Comparison of ENCODE assay signal across 26 mouse cellular contexts in the genomic region with DNA sequence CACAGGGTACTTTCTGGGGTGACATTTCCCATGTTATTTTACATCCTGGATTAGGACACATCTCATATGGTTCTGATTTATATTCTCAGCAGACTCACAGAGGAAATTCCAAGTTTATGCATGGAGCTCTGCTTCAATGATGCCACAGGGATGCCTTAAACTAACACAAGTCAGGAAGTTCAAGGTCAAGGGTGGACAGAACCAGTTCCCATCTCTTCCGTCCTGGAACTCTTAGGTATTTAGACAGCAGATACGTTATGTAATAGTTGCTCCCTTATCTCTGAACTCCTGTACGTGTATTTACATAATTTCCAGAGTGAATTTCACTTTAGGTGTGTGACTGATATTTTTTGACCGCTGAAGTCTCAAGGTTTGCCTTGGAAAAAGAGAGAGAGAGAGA.
A peak's percentile ranks its signal among the peaks of the same experiment; 100 is the strongest.
DNase-seq lines count a peak whose midpoint lies in the region; ATAC-seq and TF ChIP-seq lines count a peak whose summit lies in the region.
"Had no signal": no experiment of that assay in that cellular context is flagged by ENCODE, and none has a peak within 500 bp of the region (broad histone marks: within the 10 kb centered on the region; RNA-seq: fewer than 3 reads in every experiment).

No protein-coding gene starts in this region.

- peak; percentile 87 for DNase-seq in heart, adult 11 months
- DNase-seq in heart, postnatal 10 days, result no peak
- DNase-seq in kidney, postnatal 14 days, result peak; percentile 40
- no peak for DNase-seq in CH12.LX (ENCODE audit: extremely low read depth)
- DNase-seq in embryo, embryonic 10.5 days (ENCODE audit: low spot score), result peak; percentile 57
- DNase-seq in ovary, adult 18-20 months (ENCODE audit: low spot score), result no peak
- no peak for DNase-seq in layer of hippocampus, adult 2 months (ENCODE audit: low spot score in 2 of 2)
- DNase-seq: adrenal gland, adult 8-10 months; adrenal gland, postnatal 25 days; cerebellum, adult 11-12 months; cerebellum, adult 8-10 months; cerebellum, postnatal 10 days; cerebellum, postnatal 36 days; gastrocnemius, postnatal 36 days; heart, postnatal 36 days had no signal

- H3K36me3 ChIP-seq in kidney, embryonic 16.5 days (ENCODE audit: insufficient read depth, low read length), result no peaks in the 10 kb centered on the region
- peaks cover 28 to 72% of the 10 kb centered on the region in 2 experiments for H3K36me3 ChIP-seq in CH12.LX (replicated peaks in 1 of 2; ENCODE audit: control insufficient read depth in 1 of 2, insufficient read depth in 1 of 2, low read length in 1 of 2)
- H3K36me3 ChIP-seq: embryonic facial prominence, embryonic 13.5 days; forebrain, embryonic 12.5 days; forebrain, embryonic 15.5 days; hindbrain, embryonic 10.5 days; hindbrain, embryonic 13.5 days had no signal

- H3K9me3 ChIP-seq in kidney, embryonic 16.5 days (ENCODE audit: low read length), result no peaks in the 10 kb centered on the region
- H3K9me3 ChIP-seq in CH12.LX (replicated peaks; ENCODE audit: low read length), result peaks cover 2% of the 10 kb centered on the region
- H3K9me3 ChIP-seq: embryonic facial prominence, embryonic 13.5 days; forebrain, embryonic 12.5 days; forebrain, embryonic 15.5 days; hindbrain, embryonic 13.5 days had no signal

- dilution Hi-C loops in CH12.LX (cut with MboI; ENCODE audit: extremely low pct_ligation_motif_present, extremely low pct_unique_long_range_greater_than_20kb, low sequenced_read_pairs), result no loop called here

- no peak for TF ChIP-seq CTCF in CH12.LX (conservative IDR thresholded peaks at IDR 0.05 in 1 of 2, IDR thresholded peaks at IDR 0.05 in 1 of 2; ENCODE audit: low read depth in 2 of 2, low read length in 2 of 2)
- TF ChIP-seq CTCF in layer of hippocampus, adult 2 months (conservative IDR thresholded peaks at IDR 0.05), result no peak

- intact Hi-C loops in heart, postnatal 10 days (cut with DNase I), result no loop called here

- H3K27ac ChIP-seq in kidney, embryonic 16.5 days (ENCODE audit: low read length), result no peak overlapping the region
- peak overlapping the region; percentile 58; the same call in 1 of the 2 replicates for H3K27ac ChIP-seq in CH12.LX (ENCODE audit: insufficient read depth, low read depth)
- no peak overlapping the region for H3K27ac ChIP-seq in layer of hippocampus, adult 2 months
- H3K27ac ChIP-seq: embryonic facial prominence, embryonic 13.5 days; forebrain, embryonic 12.5 days; forebrain, embryonic 15.5 days; hindbrain, embryonic 10.5 days; hindbrain, embryonic 13.5 days had no signal

- no peak for ATAC-seq in kidney, embryonic 16.5 days (ENCODE audit: low FRiP score, low TSS enrichment)
- ATAC-seq: activated CD4-positive, CD25-positive, alpha-beta regulatory T cell, adult 4 months; CD4-positive, CD25-positive, alpha-beta regulatory T cell, adult 4 months; forebrain, embryonic 15.5 days; hindbrain, embryonic 16.5 days had no signal

- peaks cover 15% of the 10 kb centered on the region for H3K4me1 ChIP-seq in kidney, embryonic 16.5 days (ENCODE audit: insufficient read depth, low read length)
- peaks cover 8 to 44% of the 10 kb centered on the region in 2 experiments; a peak in 3 of 4 replicates for H3K4me1 ChIP-seq in CH12.LX (ENCODE audit: control insufficient read depth in 1 of 2, insufficient read depth in 2 of 2)
- H3K4me1 ChIP-seq: forebrain, embryonic 15.5 days had no signal

- TF ChIP-seq POLR2A in CH12.LX (IDR thresholded peaks at IDR 0.05; ENCODE audit: low read depth, low read length), result no peak

- H3K79me2 ChIP-seq in CH12.LX (replicated peaks; ENCODE audit: control insufficient read depth, extremely low read depth, insufficient read depth, poor library complexity, severe bottlenecking), result peaks cover 90% of the 10 kb centered on the region

- TF ChIP-seq EP300 in CH12.LX (IDR thresholded peaks at IDR 0.05; ENCODE audit: low read length), result no peak

- H3K9ac ChIP-seq in kidney, embryonic 16.5 days (replicated peaks; ENCODE audit: low read length), result no peak overlapping the region
- no peak overlapping the region for H3K9ac ChIP-seq in CH12.LX (ENCODE audit: insufficient read depth, low read depth)
- H3K9ac ChIP-seq: embryonic facial prominence, embryonic 13.5 days; forebrain, embryonic 12.5 days; forebrain, embryonic 15.5 days; hindbrain, embryonic 13.5 days had no signal

- H3K4me3 ChIP-seq in kidney, embryonic 16.5 days (ENCODE audit: low read length), result no peak overlapping the region
- H3K4me3 ChIP-seq in CH12.LX (replicated peaks in 1 of 3; ENCODE audit: low read depth in 2 of 3, low read length in 2 of 3, poor library complexity in 1 of 3), result no peak overlapping the region
- no peak overlapping the region for H3K4me3 ChIP-seq in layer of hippocampus, adult 2 months
- H3K4me3 ChIP-seq: embryonic facial prominence, embryonic 13.5 days; erythroblast, embryonic 14.5 days; forebrain, embryonic 12.5 days; forebrain, embryonic 15.5 days; hindbrain, embryonic 10.5 days; hindbrain, embryonic 13.5 days had no signal

- 54% methylated on average over 4 of the region's 4 CpGs for WGBS in kidney, embryonic 16.5 days

- in situ Hi-C loops in CH12.LX (cut with MboI; ENCODE audit: low pct_ligation_motif_present, low pct_unique_long_range_greater_than_20kb, low sequenced_read_pairs), result no loop called here

- no peak overlapping the region for H3K4me2 ChIP-seq in kidney, embryonic 16.5 days (replicated peaks; ENCODE audit: low read depth, low read length)
- peak overlapping the region; percentile 23; the same call in 1 of the 2 replicates for H3K4me2 ChIP-seq in CH12.LX (ENCODE audit: insufficient read depth, low read depth, poor library complexity, severe bottlenecking)
- H3K4me2 ChIP-seq: embryonic facial prominence, embryonic 13.5 days; forebrain, embryonic 12.5 days; forebrain, embryonic 15.5 days; heart, embryonic 11.5 days; hindbrain, embryonic 13.5 days had no signal

- no peaks in the 10 kb centered on the region for H3K27me3 ChIP-seq in kidney, embryonic 16.5 days (ENCODE audit: insufficient read depth, low read length)
- no peaks in the 10 kb centered on the region for H3K27me3 ChIP-seq in CH12.LX (replicated peaks)
- H3K27me3 ChIP-seq: embryonic facial prominence, embryonic 13.5 days; forebrain, embryonic 12.5 days; forebrain, embryonic 15.5 days; hindbrain, embryonic 13.5 days had no signal

- TF ChIP-seq RAD21 in CH12.LX (IDR thresholded peaks at IDR 0.05; ENCODE audit: low read depth, low read length), result no peak

TF ChIP-seq in CH12.LX, 34 proteins besides CTCF, POLR2A, EP300 and RAD21:
- TF ChIP-seq HCFC1 (IDR thresholded peaks at IDR 0.05; ENCODE audit: low read depth, low read length) (no peak), BHLHE40 (IDR thresholded peaks at IDR 0.05; ENCODE audit: low read depth, low read length) (no peak), JUND (conservative IDR thresholded peaks at IDR 0.05; ENCODE audit: low read depth, low read length) (no peak), ELF1 (IDR thresholded peaks at IDR 0.05; ENCODE audit: low read depth, low read length) (no peak), MAFK (IDR thresholded peaks at IDR 0.05; ENCODE audit: insufficient replicate concordance, low read length) (no peak), ETS1 (conservative IDR thresholded peaks at IDR 0.05; ENCODE audit: low read depth, low read length) (no peak), IRF4 (IDR thresholded peaks at IDR 0.05; ENCODE audit: low read depth, low read length) (no peak), JUN (IDR thresholded peaks at IDR 0.05; ENCODE audit: insufficient read depth, low read depth, low read length) (no peak), USF2 (conservative IDR thresholded peaks at IDR 0.05; ENCODE audit: low read depth, low read length) (no peak), SIN3A (IDR thresholded peaks at IDR 0.05; ENCODE audit: low read length) (no peak), ZKSCAN1 (IDR thresholded peaks at IDR 0.05; ENCODE audit: borderline replicate concordance, low read depth, low read length) (no peak), NELFE (IDR thresholded peaks at IDR 0.05; ENCODE audit: low read depth, low read length) (no peak), ZNF384 (IDR thresholded peaks at IDR 0.05; ENCODE audit: low read depth, low read length) (no peak), NRF1 (IDR thresholded peaks at IDR 0.05; ENCODE audit: low read depth, low read length) (no peak), MEF2A (IDR thresholded peaks at IDR 0.05; ENCODE audit: borderline replicate concordance, low read depth, low read length) (no peak), KAT2A (IDR thresholded peaks at IDR 0.05; ENCODE audit: insufficient replicate concordance, low read length) (no peak), TCF12 (IDR thresholded peaks at IDR 0.05; ENCODE audit: low read depth, low read length) (no peak), MYC (IDR thresholded peaks at IDR 0.05; ENCODE audit: low read depth, low read length) (no peak), PAX5 (IDR thresholded peaks at IDR 0.05; ENCODE audit: low read length) (no peak)

Comparison
In these comparisons a context has a peak if more than half of its experiments do, and no peak if none do; other contexts are left out.
1. DNase-seq: peak in heart, adult 11 months (single experiment), kidney, postnatal 14 days (single experiment) and embryo, embryonic 10.5 days (single experiment); none in heart, postnatal 10 days (0 of 2), CH12.LX (single experiment), ovary, adult 18-20 months (single experiment) and layer of hippocampus, adult 2 months (0 of 2).